ENCODE assay signal across 12 mouse cellular contexts in the genomic region with DNA sequence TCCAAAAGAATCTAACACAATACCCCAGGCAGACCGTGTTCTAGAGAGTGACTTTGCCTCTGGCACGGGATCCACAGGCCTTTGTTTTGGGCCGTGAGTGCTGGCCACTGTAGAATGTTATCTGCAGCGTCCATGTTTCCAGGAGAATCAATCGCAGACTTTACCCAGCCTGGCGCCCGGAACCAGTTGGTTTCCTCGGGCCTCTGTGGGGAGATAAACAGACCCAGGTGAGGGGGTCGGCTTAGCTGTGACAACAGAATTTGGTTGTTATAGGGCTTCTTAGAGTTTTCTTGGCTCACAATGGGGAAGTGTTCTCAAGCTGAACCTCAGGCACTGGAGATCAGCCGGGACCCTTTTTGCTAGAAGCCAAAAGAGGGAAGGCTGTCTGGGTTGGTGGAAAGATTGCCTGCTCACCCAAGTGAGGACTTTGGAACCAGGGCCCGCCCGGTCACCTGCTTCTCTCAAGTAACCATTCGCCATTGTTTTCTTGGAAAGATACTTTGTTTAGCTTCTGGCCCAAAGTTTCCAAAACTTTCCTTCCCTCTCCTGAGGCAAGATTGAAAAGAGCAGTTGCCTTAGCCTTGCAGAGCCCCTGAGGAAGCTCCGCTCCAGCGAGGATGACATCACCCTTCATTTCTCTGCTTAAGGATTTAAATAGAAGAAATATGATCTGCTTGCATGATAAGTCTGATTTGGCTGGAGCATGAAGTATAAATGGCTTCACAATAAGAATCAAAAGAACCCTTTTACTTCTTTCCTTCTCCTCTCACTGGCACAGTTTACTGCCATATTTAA. TPM values are rescaled to one million over a fixed set of nuclear protein-coding genes. Genes with fewer than 3 reads are reported as not detected.
DNase-seq lines count a peak whose midpoint lies in the region; ATAC-seq and TF ChIP-seq lines count a peak whose summit lies in the region.
"Had no signal": no experiment of that assay in that cellular context is flagged by ENCODE, and none has a peak within 500 bp of the region (broad histone marks: within the 10 kb centered on the region; RNA-seq: fewer than 3 reads in every experiment).

No protein-coding gene starts in this region.

- peaks cover 29% of the 10 kb centered on the region for H3K27me3 ChIP-seq in heart, embryonic 13.5 days (replicated peaks)
- peaks cover 26% of the 10 kb centered on the region for H3K27me3 ChIP-seq in heart, embryonic 12.5 days (replicated peaks)
- H3K27me3 ChIP-seq in embryonic facial prominence, embryonic 15.5 days = peaks cover 23% of the 10 kb centered on the region
- H3K27me3 ChIP-seq in forebrain, postnatal 0 days (ENCODE audit: insufficient read depth, low read length) = peaks cover 31% of the 10 kb centered on the region

- H3K9me3 ChIP-seq in heart, embryonic 13.5 days = no peaks in the 10 kb centered on the region
- H3K9me3 ChIP-seq in heart, embryonic 12.5 days (replicated peaks) = no peaks in the 10 kb centered on the region
- H3K9me3 ChIP-seq in embryonic facial prominence, embryonic 15.5 days (replicated peaks) = no peaks in the 10 kb centered on the region
- no peaks in the 10 kb centered on the region for H3K9me3 ChIP-seq in forebrain, postnatal 0 days (ENCODE audit: low read length)
- H3K9me3 ChIP-seq: forebrain, embryonic 10.5 days; neural tube, embryonic 12.5 days had no signal

- H3K4me1 ChIP-seq in heart, embryonic 13.5 days = peaks cover 40% of the 10 kb centered on the region
- peaks cover 43% of the 10 kb centered on the region for H3K4me1 ChIP-seq in heart, embryonic 12.5 days (replicated peaks)
- H3K4me1 ChIP-seq in embryonic facial prominence, embryonic 15.5 days = peaks cover 48% of the 10 kb centered on the region
- H3K4me1 ChIP-seq in forebrain, postnatal 0 days (ENCODE audit: insufficient read depth) = no peaks in the 10 kb centered on the region

- peak overlapping the region; percentile 66 for H3K27ac ChIP-seq in heart, embryonic 13.5 days (replicated peaks)
- no peak overlapping the region for H3K27ac ChIP-seq in heart, embryonic 12.5 days (ENCODE audit: poor library complexity, severe bottlenecking)
- peak overlapping the region; percentile 86 for H3K27ac ChIP-seq in embryonic facial prominence, embryonic 15.5 days (replicated peaks)
- H3K27ac ChIP-seq in forebrain, postnatal 0 days (ENCODE audit: low read depth, low read length) = no peak overlapping the region
- H3K27ac ChIP-seq: forebrain, embryonic 10.5 days; neural tube, embryonic 12.5 days had no signal

- no peak overlapping the region for H3K9ac ChIP-seq in heart, embryonic 13.5 days
- H3K9ac ChIP-seq in heart, embryonic 12.5 days = no peak overlapping the region
- no peak overlapping the region; the same call in 1 of the 2 replicates for H3K9ac ChIP-seq in embryonic facial prominence, embryonic 15.5 days
- no peak overlapping the region for H3K9ac ChIP-seq in forebrain, postnatal 0 days
- H3K9ac ChIP-seq: neural tube, embryonic 12.5 days had no signal

- no peak overlapping the region for H3K4me3 ChIP-seq in heart, embryonic 13.5 days
- no peak overlapping the region for H3K4me3 ChIP-seq in heart, embryonic 12.5 days
- no peak overlapping the region for H3K4me3 ChIP-seq in embryonic facial prominence, embryonic 15.5 days (replicated peaks)
- H3K4me3 ChIP-seq in forebrain, postnatal 0 days (ENCODE audit: low read depth, low read length) = no peak overlapping the region
- H3K4me3 ChIP-seq: forebrain, embryonic 10.5 days; neural tube, embryonic 12.5 days had no signal

- TF ChIP-seq CTCF in forebrain, postnatal 0 days (IDR thresholded peaks at IDR 0.05; ENCODE audit: low read depth) = no peak

- H3K4me2 ChIP-seq in heart, embryonic 13.5 days = no peak overlapping the region; the same call in 1 of the 2 replicates
- H3K4me2 ChIP-seq in heart, embryonic 12.5 days = no peak overlapping the region
- peak overlapping the region; percentile 38 for H3K4me2 ChIP-seq in embryonic facial prominence, embryonic 15.5 days (replicated peaks)
- H3K4me2 ChIP-seq in forebrain, postnatal 0 days (ENCODE audit: low read depth) = no peak overlapping the region
- H3K4me2 ChIP-seq: neural tube, embryonic 12.5 days had no signal

- ATAC-seq in heart, embryonic 13.5 days (ENCODE audit: extremely low read depth, insufficient number of reproducible peaks, low FRiP score, low TSS enrichment) = no peak
- no peak for ATAC-seq in heart, embryonic 12.5 days (ENCODE audit: insufficient number of reproducible peaks, low FRiP score)
- no peak for ATAC-seq in embryonic facial prominence, embryonic 15.5 days (ENCODE audit: insufficient number of reproducible peaks, low FRiP score, low TSS enrichment, low read depth)
- ATAC-seq in megakaryocyte-erythroid progenitor cell, adult 5-6 weeks (replicated peaks; ENCODE audit: low FRiP score, low TSS enrichment, poor library complexity, severe bottlenecking) = peak; percentile 40
- no peak for ATAC-seq in forebrain, postnatal 0 days

- peak; percentile 38 for DNase-seq in kidney, postnatal 10 days
- no peak for DNase-seq in forebrain, postnatal 0 days
- no peak for DNase-seq in urinary bladder, adult 18-20 months (ENCODE audit: low spot score in 2 of 2)
- no peak for DNase-seq in layer of hippocampus, adult 18-20 months (ENCODE audit: low spot score in 2 of 2)
- DNase-seq: left cerebral cortex, postnatal 4 days; spleen, adult 18-20 months had no signal

- H3K36me3 ChIP-seq in heart, embryonic 13.5 days = no peaks in the 10 kb centered on the region
- no peaks in the 10 kb centered on the region for H3K36me3 ChIP-seq in heart, embryonic 12.5 days
- no peaks in the 10 kb centered on the region for H3K36me3 ChIP-seq in embryonic facial prominence, embryonic 15.5 days
- no peaks in the 10 kb centered on the region for H3K36me3 ChIP-seq in forebrain, postnatal 0 days (ENCODE audit: insufficient read depth)
- H3K36me3 ChIP-seq: forebrain, embryonic 10.5 days; neural tube, embryonic 12.5 days had no signal

- WGBS in heart, embryonic 13.5 days = 58% methylated on average over 15 of the region's 15 CpGs
- WGBS in heart, embryonic 12.5 days = 49% methylated on average over 15 of the region's 15 CpGs
- 44% methylated on average over 15 of the region's 15 CpGs for WGBS in embryonic facial prominence, embryonic 15.5 days
- 79% methylated on average over 15 of the region's 15 CpGs for WGBS in forebrain, postnatal 0 days

RNA-seq across cellular contexts. Expression of gene Irf6, which starts 3.6 kb away (rescaled TPM):
- 5.9 and 6.2 TPM in 2 replicates for polyA plus RNA-seq in heart, embryonic 13.5 days (2015; fragmentation: Nextera tagmentation; extraction: Ambion mirVana)
- 4.8 and 6.6 TPM in 2 replicates for polyA plus RNA-seq in heart, embryonic 12.5 days (2016; fragmentation: Nextera tagmentation; extraction: Ambion mirVana)
- polyA plus RNA-seq in embryonic facial prominence, embryonic 15.5 days (2015; fragmentation: Nextera tagmentation; extraction: Ambion mirVana) = 51.2 and 56.7 TPM in 2 replicates
- total RNA-seq in megakaryocyte-erythroid progenitor cell, adult 5-6 weeks (2014; fragmentation: Nextera tagmentation) = 1.0 TPM in 1 of 2 replicates, not detected in the other
- total RNA-seq in megakaryocyte-erythroid progenitor cell, adult 5-6 weeks (2017) = 0.19 and 0.50 TPM in 2 replicates
- 0.33 and 0.62 TPM in 2 replicates for total RNA-seq in forebrain, postnatal 0 days (2014; rRNA removed)
- 0.29 and 0.48 TPM in 2 replicates for polyA plus RNA-seq in forebrain, postnatal 0 days (2015; fragmentation: Nextera tagmentation; extraction: Ambion mirVana)
- under 1 TPM; 0.81 to 0.92 TPM for total RNA-seq in layer of hippocampus, adult 18-20 months (2021)

RNA-seq across cellular contexts. Expression of gene A130010J15Rik, which starts 11.3 kb away (rescaled TPM):
- 11.1 and 12.8 TPM in 2 replicates for polyA plus RNA-seq in heart, embryonic 13.5 days (2015; fragmentation: Nextera tagmentation; extraction: Ambion mirVana)
- 13.4 and 13.9 TPM in 2 replicates for polyA plus RNA-seq in heart, embryonic 12.5 days (2016; fragmentation: Nextera tagmentation; extraction: Ambion mirVana)
- polyA plus RNA-seq in embryonic facial prominence, embryonic 15.5 days (2015; fragmentation: Nextera tagmentation; extraction: Ambion mirVana) = 15.3 and 15.9 TPM in 2 replicates
- total RNA-seq in megakaryocyte-erythroid progenitor cell, adult 5-6 weeks (2014; fragmentation: Nextera tagmentation) = 6.6 and 6.9 TPM in 2 replicates
- total RNA-seq in megakaryocyte-erythroid progenitor cell, adult 5-6 weeks (2017) = 12.0 and 13.1 TPM in 2 replicates
- total RNA-seq in forebrain, postnatal 0 days (2014; rRNA removed) = 16.2 and 18.2 TPM in 2 replicates
- 9.6 and 10.8 TPM in 2 replicates for polyA plus RNA-seq in forebrain, postnatal 0 days (2015; fragmentation: Nextera tagmentation; extraction: Ambion mirVana)
- total RNA-seq in layer of hippocampus, adult 18-20 months (2021) = 1 to 10 TPM; 4.1 to 4.8 TPM

RNA-seq across cellular contexts. Expression of gene Diexf, which starts 26.4 kb away (rescaled TPM):
- 4.9 and 5.7 TPM in 2 replicates for polyA plus RNA-seq in heart, embryonic 13.5 days (2015; fragmentation: Nextera tagmentation; extraction: Ambion mirVana)
- polyA plus RNA-seq in heart, embryonic 12.5 days (2016; fragmentation: Nextera tagmentation; extraction: Ambion mirVana) = 4.8 TPM in 2 replicates
- 8.2 and 8.6 TPM in 2 replicates for polyA plus RNA-seq in embryonic facial prominence, embryonic 15.5 days (2015; fragmentation: Nextera tagmentation; extraction: Ambion mirVana)
- 20.6 and 27.2 TPM in 2 replicates for total RNA-seq in megakaryocyte-erythroid progenitor cell, adult 5-6 weeks (2014; fragmentation: Nextera tagmentation)
- 15.5 and 39.4 TPM in 2 replicates for total RNA-seq in megakaryocyte-erythroid progenitor cell, adult 5-6 weeks (2017)
- total RNA-seq in forebrain, postnatal 0 days (2014; rRNA removed) = 11.4 and 18.6 TPM in 2 replicates
- 4.0 and 6.2 TPM in 2 replicates for polyA plus RNA-seq in forebrain, postnatal 0 days (2015; fragmentation: Nextera tagmentation; extraction: Ambion mirVana)
- total RNA-seq in layer of hippocampus, adult 18-20 months (2021) = 10 to 100 TPM; 24.4 to 26.8 TPM

RNA-seq across cellular contexts. Expression of gene Traf3ip3, which starts 45.0 kb away (rescaled TPM):
- 1.3 and 1.4 TPM in 2 replicates for polyA plus RNA-seq in heart, embryonic 13.5 days (2015; fragmentation: Nextera tagmentation; extraction: Ambion mirVana)
- 0.99 and 1.6 TPM in 2 replicates for polyA plus RNA-seq in heart, embryonic 12.5 days (2016; fragmentation: Nextera tagmentation; extraction: Ambion mirVana)
- polyA plus RNA-seq in embryonic facial prominence, embryonic 15.5 days (2015; fragmentation: Nextera tagmentation; extraction: Ambion mirVana) = 23.6 and 31.4 TPM in 2 replicates
- 16.3 and 37.9 TPM in 2 replicates for total RNA-seq in megakaryocyte-erythroid progenitor cell, adult 5-6 weeks (2014; fragmentation: Nextera tagmentation)
- total RNA-seq in megakaryocyte-erythroid progenitor cell, adult 5-6 weeks (2017) = 2.8 and 12.9 TPM in 2 replicates
- total RNA-seq in forebrain, postnatal 0 days (2014; rRNA removed) = 0.69 and 1.8 TPM in 2 replicates
- 1.6 and 2.1 TPM in 2 replicates for polyA plus RNA-seq in forebrain, postnatal 0 days (2015; fragmentation: Nextera tagmentation; extraction: Ambion mirVana)
- 1 to 10 TPM; 1.4 to 1.9 TPM for total RNA-seq in layer of hippocampus, adult 18-20 months (2021)

RNA-seq across cellular contexts. Expression of gene Lamb3, which starts 51.0 kb away (rescaled TPM):
- 2.3 and 2.5 TPM in 2 replicates for polyA plus RNA-seq in heart, embryonic 13.5 days (2015; fragmentation: Nextera tagmentation; extraction: Ambion mirVana)
- polyA plus RNA-seq in heart, embryonic 12.5 days (2016; fragmentation: Nextera tagmentation; extraction: Ambion mirVana) = 2.3 and 2.5 TPM in 2 replicates
- 17.9 and 20.1 TPM in 2 replicates for polyA plus RNA-seq in embryonic facial prominence, embryonic 15.5 days (2015; fragmentation: Nextera tagmentation; extraction: Ambion mirVana)
- total RNA-seq in megakaryocyte-erythroid progenitor cell, adult 5-6 weeks (2014; fragmentation: Nextera tagmentation) = 0.42 TPM in 1 of 2 replicates, not detected in the other
- not detected in 2 replicates for total RNA-seq in megakaryocyte-erythroid progenitor cell, adult 5-6 weeks (2017)
- total RNA-seq in forebrain, postnatal 0 days (2014; rRNA removed) = 1.5 and 3.6 TPM in 2 replicates
- polyA plus RNA-seq in forebrain, postnatal 0 days (2015; fragmentation: Nextera tagmentation; extraction: Ambion mirVana) = 0.98 and 1.1 TPM in 2 replicates
- total RNA-seq in layer of hippocampus, adult 18-20 months (2021) = under 1 TPM; 0.81 to 0.89 TPM

Comparison
In these comparisons a context has a peak if more than half of its experiments do, and no peak if none do; other contexts are left out.
1. H3K27ac ChIP-seq: peak in heart, embryonic 13.5 days (single experiment) and embryonic facial prominence, embryonic 15.5 days (single experiment); none in heart, embryonic 12.5 days (single experiment) and forebrain, postnatal 0 days (single experiment).